Mouse (Mus musculus) cerebellum, postnatal 14 days (tissue): ENCODE data around the gene Hsd17b7.
"Not testable (repeated sequence)": the region's sequence is repeated elsewhere in the genome, so short reads cannot be mapped to it uniquely, and the experiment has no call there.

Experiments used
- DNase-seq, 2 experiments: peaks; one replicate each; pipeline ENCODE4 v3.0.0; 2021; ENCODE audit warnings: mixed read lengths in 2 of 2

The Hsd17b7 gene

DNA sequence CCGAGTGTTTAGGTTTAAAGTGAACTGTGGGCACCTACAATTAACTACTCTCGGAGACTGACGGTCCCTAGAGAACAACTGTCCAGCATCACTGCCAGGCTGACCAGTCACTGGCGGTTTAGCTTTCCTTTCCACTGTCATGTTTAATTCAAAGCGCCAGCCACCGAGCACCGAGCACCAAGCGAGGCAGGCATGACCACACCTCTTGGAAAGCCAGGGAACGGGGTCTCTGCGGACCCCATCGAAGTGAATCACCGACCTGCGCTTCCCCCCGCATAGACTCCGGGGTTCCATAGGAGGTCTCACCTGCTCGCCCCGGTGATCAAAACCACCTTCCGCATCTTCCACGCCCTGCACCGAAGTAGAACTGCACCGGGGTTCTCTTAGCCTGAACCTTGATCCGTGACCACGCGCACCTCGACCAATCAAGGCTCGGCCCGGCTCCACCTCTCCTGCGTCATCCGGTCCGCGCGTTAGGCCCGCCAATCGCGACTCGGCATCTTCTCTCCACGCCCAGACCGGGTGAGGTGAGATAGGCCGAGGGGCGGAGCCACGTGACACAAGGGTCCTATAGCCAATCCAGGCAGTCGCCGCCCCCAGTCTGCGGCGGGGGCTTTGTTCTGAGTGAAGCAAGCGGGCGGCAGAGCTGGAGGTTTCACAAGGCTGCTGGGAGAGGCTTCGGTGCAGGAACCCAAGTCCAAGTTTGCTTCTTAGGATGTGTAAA, at the start of gene Hsd17b7:
Gene Hsd17b7 (minus strand): TSS at position 450 of the 724 bp plus-strand sequence.
- DNase-seq = peak; percentile 98 to 99

DNA sequence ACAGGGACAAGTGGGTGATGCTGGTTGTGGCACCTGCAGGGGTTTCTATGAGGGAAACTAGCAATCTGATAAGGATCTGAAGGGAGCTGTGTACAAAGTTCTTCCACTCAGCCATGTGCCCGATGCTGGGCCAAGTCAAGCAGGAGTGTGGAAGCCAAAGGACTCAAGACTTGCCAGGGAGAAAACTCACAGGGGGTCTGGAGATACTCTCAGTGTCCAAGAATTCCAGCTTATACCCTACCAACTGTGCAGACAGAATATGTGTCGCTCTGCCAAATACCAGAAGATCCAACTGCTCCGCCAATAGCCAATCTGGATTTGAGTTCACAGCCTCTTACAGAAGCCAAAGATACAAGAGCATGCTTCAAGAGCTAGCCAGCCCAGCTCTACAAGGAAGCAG, 45.7 kb upstream of the Hsd17b7 start:
- DNase-seq = peak; percentile 23 to 61

DNA sequence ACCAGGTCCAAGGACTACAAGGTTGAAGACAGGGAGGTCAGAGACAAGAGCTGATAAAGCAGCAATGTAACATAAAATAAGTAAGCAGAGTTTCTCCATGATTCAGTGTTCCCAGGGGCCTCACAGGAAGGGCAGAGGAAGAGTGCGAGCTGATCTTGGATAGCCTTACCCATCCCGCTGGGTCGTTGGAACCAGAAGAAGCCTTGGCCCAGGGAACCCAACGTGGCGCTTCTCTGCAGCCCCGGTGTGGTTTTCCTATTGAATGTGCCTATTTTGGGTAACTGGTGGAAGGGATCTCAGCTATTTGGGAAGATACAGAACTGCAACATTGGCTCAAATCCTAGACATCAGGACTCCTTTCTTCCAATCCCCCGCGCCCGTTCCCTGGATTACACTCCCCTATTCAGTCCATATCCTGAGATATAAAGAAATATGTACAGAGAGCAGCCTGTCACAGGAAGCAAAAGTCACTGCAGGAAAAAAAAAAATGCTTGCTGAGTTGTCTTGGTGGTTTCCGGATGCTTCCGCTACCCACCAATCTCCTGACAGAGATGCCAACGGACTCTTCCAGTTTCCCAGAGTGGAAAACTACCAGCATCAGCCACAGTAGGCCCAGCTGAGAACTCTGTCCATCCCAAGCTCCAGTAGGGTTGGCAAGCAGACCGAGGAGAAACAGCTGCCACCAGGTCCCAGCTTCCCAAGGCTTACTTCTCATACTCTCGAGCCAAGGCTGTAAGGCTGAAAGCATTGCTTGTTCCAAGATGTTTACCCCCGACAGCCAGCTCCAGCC, 41.9 kb upstream of the Hsd17b7 start:
- DNase-seq = peak; percentile 27 to 71

DNA sequence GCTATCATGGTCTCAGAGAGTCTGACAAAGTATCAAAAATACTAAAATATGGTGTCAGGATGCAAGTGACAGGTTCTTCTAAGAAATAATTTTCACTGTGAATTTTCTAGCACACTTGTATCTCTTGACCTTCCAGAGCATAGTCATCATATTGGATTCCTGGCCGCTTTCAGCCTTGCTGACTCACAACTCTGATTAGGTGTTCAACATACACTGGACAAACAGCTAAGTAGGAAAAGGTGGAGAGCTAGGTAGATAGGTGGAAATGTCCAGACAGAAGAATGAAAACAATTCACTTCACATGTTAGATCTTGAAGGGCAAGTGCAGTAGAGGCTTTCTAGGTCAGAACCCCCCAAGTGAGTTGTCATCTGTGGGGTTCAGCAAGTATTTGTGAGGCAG, 40.3 kb upstream of the Hsd17b7 start:
- no peak for DNase-seq

DNA sequence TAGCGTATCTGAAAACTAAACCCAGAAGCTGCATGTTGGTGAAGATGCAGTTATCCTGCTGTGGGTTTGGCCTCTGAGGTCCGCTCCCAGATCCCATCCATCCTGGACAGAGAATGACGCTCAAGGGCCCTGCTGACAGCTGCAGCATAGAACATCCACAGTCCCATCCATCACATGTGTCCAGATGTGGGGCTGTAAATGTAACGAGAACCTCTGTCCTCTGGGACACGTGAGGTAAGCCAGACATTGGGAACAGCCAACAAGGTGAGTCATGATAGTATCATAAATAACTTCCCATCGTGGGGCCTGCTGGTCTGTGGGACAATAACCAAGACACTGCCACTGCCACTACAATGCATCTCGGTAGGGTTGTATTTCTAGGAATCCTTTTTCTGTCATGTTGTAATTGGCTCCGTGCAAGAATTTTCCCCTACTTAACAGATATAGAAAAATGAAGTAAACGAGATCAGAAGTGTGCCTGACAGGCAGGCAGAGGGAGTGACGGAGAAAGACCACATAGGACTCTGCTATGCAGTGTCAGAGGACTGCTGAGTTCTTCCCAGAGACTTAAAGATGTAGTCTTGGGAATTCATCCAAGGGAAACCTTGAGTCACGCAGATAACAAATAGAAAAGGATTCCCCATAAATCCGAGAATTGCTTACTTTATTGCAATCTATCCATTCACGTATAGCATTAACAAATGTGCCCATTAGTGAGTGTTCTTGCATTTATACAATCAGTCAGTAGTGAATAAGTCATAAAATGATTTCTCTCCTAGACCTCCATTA, 39.6 kb upstream of the Hsd17b7 start:
- no peak for DNase-seq

DNA sequence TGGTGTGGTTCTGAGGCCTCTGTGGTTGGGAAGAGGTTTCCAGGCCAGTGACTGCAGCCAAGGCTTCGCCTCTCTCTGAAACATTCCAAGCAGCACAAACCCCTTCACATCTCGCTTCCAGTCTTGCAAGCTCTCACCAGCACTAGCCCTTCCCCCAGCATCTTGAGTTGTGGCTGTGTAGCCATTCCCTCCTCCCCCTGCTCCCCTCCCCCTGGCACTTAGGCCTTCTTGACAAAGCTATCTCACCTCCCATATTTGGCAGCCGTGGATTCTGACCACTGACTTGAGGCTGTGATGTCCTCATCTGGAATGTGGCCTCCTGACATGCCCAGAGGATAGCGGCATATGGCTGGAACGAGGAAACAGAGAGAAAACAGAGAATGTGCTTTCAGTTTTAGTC, 37.5 kb upstream of the Hsd17b7 start:
- DNase-seq = no peak

DNA sequence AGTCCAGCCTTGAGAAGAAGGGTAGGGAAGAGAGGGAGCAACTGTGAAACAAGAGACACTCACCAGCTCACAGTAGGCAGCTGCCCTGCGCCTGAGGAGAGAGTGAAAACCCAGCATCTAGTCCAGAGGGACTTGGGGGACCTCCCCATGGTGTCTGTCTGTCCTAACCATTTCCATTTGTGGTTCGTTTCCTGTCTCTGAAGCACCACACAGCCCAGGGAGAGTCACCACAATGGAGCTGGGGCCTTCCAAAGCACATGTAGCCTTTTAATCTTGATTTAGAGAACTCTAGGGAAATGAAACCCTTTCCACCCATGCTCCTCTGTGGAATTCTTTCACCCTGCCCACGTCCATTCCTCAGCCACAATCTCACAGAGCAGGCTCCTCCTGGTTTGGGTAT, 36.3 kb upstream of the Hsd17b7 start:
- no peak for DNase-seq

DNA sequence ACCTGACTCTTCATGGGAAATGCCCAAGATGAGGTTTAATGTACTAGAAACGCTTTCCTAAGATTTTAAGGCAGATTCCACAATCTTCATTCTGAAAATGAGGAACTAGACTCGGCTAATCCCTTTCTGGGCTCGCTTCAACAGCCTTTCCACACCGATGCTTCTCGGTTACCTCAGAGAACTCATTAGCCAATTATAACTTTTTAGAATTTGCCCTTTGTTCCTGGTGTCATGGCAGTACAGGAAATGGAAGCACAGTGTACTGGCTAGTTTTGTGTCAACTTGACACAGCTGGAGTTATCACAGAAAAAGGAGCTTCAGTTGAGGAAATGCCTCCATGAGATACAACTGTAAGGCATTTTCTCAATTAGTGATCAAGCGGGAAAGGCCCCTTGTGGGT, 24.9 kb upstream of the Hsd17b7 start:
- not testable (repeated sequence) for DNase-seq

DNA sequence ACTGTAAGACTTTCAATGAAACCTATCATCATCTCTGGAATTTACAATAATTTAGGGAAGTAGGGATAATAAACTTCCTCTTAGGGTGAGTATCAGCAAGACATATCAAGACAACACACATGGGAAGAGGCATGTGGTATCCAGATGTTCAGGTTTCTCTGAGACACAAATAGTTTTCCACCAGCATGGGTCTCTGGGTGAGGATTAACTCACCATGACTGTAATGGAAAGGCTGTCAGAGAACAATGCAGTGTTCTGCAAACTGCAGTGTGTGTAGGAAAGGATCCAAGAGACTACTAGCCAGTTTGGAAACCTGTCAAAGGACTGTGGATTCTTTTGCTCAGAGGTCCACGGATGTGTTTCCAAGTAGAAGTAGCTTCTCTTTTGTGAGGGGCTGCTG, 17.1 kb upstream of the Hsd17b7 start:
- no peak for DNase-seq

DNA sequence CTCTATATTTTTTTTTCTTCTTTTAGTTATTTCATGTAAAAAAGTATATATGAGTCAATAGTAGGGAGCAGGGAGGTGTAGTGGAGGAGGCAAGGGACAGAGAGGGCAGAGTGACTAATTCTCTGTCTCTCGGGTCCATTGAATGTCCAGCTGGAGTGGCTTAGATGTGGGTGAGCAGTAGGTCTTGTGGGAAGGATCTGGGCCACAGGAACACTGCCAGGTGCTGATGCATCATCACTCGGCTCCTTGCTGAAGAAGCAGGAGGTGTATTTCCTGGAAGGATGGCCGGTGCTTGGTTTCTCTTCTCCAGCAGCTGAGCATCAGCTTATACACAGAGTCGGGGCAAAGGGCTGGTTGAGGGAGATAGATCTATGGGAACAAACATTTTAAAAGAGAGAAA, 8.6 kb upstream of the Hsd17b7 start:
- no peak for DNase-seq

DNA sequence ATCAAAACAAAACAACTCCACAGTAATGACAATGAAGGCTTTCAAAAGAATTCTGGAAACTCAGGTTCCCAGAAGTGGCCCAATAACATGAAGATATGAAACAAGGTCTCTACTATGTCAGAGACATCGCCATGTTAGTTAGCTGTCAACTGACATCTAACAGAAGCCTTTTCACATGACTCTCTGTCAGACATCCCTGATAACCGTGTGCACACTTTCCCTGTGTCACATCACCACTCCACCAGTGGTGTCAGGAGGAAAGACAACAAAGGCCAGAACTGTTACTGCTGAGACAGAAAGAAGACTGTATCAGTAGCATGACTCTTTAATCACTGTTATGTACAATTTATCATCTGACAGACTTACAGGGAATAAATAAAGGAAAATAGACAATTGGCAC, 3.0 kb upstream of the Hsd17b7 start:
- DNase-seq = no peak

DNA sequence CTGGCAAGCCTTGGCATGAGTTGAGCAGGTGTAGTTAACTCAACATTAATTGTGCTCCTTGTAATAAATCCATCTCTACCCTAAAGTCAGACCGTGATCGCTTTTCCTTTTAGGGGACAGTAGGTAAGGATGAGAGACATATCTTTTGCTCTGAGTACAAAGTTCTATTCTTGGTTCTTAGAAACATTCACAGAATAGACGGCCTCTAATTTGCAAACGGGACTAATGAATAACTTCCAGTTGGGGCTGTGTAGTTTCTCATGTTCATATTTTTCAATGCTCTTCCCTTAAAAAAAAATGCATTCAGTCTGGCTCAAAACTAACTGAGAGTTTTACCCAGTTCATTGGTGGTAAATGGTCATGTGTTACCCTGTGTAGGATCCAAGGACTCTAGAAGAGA, 1.9 kb upstream of the Hsd17b7 start:
- DNase-seq = no peak

DNA sequence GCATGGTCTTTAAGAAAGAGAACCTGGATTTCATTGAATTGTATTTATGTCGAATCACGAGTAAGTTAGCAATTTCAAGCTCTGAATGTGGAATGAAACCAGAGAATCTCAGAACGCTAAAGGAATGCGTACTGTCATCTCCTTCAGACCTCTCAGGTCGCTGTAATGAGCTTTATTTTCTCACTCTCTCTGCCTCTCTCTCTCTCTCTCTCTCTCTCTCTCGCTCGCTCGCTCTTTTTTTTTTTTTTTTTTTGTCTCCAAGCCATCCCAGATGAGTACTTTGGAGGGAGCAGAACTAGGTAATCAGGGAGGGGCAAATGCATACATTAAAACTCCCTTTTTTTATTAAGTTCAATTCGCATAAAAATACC, 460 bp upstream of the Hsd17b7 start:
- no peak for DNase-seq

DNA sequence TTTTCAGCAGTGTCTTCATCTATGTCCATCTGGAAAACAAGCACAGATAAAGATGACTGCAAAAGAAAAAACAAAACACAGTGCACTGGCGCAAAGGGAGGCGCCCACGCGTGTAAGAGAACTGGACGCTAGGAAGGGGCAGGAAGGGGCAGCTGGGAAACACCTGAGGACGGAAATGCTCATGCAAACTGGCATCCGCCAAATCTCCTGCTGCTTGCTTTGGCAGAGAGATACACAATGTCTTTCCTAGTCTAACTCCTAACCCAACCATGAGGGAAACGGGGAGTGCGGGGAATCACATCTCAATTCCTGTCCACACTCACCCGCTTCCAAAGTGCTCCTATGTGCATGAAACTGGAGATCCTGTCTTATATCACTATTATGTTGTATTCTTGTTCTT, 15.9 kb downstream of the Hsd17b7 start:
- DNase-seq = peak; percentile 58 to 65

DNA sequence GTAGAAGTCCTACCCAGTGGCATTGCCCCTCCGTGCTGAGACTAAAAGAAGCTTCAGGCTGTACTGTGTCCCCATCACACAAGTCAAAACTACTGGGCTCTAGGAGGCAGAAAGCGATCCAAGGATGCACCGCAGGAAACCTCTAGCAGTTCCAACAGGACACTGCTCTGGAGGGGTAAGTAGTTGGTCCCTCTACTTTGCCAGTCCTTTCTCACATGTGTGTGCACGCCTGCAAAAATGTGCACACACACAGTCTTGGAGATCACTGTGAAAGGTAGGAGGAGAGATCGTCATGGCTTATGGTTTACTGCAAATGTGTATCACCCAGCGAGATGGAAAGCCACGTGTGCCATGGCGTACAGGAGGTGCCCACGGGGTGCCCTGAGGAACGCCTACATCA, 16.4 kb downstream of the Hsd17b7 start:
- no peak for DNase-seq

DNA sequence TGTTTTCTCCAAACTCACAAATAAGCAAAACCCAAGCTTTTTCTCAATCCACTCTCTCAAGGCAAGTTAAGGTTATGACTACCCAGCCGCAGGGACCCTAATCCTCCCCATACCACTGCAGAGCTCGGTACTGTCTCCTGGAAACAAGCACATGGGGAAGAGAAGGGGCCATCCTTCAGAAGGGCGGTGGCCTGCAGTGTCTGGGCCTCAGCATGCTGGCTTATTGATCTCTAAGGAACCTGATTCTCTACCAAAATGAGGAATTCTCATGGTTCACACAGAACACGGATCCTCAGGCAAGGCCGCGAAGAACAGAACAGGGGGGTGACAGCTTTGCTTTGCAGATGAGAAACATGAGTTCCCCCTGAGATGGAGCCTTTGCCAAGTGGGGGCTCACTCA, 17.5 kb downstream of the Hsd17b7 start:
- DNase-seq = no peak

DNA sequence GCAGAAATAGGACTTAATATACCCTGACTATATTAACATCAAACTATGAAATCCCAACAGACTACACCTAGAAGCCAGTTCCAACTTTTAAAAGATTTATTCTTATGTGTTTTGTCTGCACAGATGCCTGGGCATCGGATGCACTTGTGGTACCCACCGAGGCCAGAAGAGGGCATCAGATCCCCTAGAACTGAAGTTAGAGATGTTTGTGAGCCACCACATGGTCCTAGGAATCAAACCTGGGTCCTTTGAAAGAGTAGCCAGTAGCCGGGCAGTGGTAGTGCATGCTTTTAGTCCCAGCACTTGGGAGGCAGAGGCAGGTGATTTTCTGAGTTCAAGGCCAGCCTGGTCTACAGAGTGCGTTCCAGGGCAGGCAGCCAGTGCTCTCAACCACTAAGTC, 18.4 kb downstream of the Hsd17b7 start:
- peak in 1 of 2 experiments; percentile 26 for DNase-seq

DNA sequence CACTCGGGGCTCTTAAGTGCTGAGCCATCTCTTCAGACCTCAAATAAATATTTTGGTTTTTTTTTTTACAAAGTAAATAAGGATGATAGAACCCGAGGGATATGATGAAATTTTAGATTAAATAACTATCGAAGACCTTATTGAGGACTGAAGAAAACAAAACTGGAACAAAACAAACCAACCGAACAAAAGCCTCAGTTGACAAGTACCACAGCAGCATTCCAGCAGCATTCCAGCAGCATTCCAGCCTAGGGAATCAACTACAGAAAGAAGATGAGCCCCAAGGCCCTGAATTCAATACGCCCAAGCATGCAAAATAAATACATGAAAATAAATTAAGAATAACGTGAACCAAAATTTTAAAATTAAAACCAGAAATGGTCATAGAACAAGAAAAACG, 19.1 kb downstream of the Hsd17b7 start:
- DNase-seq = no peak

DNA sequence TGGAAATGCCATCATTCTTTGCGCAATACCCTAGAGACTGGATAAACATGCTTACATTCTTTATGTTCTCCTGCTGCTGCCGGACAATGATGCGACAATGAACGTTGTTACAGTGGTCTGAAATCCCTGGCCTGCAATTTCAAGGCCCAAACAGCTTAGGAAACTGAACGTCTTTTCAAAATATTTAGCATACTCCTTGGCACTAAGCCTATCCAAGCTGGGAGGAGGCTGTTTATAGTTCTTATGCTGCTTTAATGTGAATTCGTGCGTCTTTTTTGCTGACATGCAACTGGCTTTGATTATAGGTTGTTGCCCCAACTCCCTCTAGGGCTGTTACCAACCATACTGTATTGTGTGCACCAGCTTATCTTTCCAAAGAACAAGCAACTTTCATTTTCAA, 20.2 kb downstream of the Hsd17b7 start:
- no peak for DNase-seq

DNA sequence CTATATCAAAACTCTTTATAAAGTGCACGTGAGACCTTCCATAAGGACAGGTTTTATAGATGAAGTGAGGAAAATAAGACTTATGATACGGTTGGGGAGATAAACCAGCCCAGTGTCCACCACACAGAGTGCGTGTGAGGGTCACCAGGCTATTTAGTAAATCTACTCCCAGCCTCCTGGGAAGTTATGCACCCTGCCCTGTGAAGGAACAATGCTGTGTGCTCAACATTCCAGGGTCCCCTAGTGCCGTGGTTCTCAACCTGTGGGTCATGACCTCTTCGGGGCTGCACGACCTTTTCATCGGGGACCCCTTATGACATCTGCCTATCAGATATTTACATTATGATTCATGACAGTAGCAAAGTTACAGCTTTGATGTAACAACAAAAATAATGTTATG, 20.8 kb downstream of the Hsd17b7 start:
- DNase-seq = no peak

DNA sequence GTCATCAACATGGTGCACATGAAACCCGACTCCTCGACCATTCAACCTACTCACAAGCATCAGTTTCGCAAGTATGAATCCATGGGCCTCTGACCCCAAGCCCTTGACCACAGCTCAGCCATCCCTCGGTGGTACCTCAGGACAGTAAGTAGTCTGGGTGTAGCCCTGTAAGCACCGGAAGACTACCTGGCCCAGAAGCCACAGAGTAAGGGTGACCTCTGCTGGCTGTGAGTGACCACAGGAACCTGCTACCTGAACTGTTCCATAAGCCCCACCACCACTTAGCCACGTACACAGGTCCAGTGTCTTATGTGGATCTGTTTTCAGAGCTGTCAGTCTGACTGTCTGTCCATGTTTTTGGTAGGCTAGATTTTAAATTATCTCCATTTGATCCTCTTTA, 21.4 kb downstream of the Hsd17b7 start:
- DNase-seq = no peak

DNA sequence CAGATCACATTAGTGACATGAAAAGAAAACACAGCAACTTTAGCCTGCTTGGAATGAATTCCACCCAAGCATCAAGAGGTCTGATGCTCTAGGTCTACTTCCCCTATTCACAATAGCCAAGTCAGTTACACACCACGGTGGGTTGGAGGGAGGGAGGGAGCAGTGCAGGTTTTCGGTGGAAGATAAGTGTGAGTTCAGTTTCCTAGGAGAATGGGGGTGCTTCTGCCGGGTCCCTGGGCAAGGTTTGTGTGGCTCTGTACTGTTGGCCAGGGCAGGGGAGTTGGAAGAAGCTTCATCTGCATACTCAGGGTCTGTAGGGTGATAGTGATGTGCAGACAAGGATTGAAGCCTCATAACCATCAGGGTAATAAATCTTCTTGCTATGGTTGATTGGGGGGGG, 23.0 kb downstream of the Hsd17b7 start:
- no peak for DNase-seq

DNA sequence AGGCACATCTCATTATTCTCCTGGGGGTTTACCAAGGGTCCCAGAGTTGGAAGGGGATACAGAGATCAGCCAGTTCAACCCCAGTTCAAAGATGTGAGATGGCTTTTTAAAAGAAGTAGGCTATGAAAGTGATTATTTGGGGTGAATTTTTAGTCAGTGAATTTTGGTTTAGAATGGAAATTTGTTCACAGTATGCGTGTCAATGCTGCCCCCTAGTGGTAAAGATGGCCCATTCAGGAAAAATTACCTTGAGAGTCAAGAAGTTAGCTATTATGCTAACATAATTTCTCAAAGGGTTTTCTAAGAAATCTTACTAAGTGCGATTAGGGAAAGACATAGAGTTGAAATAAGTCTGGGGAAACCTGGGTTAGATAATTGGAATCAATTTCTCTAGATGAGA, 29.7 kb downstream of the Hsd17b7 start:
- peak; percentile 62 to 78 for DNase-seq
